Mouse (Mus musculus) mature B cell (primary cell): ENCODE data around the gene Naga.

Experiments
- in situ Hi-C: fragments of 300-500 bp; cut with MboI; formaldehyde crosslinking; loops from 2 replicates; pipeline ENCODE4 v1.14.3; 2019

Gene Naga

DNA sequence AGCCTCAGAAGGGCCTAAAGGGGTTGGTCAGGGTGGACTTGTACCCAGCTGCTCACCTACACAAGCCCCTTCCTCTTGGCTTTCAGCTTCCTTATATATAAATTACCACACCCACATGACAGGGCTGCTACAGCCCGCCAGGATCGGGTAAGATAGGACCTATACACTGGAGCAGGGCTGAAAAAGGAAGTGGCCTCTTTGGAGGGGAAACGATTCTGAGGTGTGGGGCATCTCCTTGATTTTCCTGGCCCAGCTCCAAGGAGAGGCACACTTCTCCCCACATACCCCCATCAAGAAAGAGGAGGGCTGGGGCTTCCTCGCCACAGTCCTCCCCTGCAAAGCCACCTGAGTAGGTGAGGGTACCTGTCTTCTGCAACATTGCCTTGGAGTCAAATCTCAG lies 850 bp downstream of the Naga start:
- in situ Hi-C loops: no loop called here

DNA sequence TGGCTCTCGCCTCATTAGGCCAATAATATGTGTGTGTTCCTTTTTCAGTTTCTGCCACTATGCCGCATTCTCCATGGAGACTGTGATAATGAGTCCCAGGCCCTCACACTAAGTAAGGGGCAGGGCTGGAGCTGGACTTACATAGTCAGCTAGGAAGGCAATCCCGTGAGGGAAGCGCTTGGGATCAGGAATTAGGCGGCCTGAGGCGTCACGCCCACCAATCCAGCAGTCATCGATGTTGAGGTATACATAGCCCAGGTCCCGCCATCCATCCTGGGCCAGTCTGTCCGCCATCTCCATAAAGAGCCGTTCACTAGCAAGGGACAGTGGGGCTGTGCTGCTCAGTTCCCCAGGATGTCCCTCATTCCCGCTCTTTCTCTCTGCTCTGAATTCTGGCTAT lies 2.1 kb downstream of the Naga start:
- in situ Hi-C loops: no loop called here

DNA sequence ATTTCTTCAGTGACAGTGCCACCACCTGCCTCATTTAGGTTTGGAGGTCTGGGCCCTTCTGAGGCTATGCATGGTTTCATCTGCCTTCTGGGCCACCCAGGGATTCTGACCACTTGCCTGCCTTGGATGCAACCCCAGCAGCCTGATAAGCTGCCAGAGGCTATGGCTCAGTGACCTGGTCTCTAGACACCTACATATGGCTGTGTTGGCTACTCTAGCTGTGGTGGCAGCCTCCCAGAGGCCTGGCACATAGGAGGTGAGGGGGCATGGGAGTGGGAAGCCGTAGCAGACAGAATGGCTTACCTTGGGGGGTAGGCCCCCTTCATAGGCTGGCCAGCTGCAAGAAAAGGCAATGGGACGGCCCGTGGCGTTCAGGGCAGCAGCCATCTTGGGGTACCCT lies 3.5 kb downstream of the Naga start:
- in situ Hi-C loops: no loop called here

DNA sequence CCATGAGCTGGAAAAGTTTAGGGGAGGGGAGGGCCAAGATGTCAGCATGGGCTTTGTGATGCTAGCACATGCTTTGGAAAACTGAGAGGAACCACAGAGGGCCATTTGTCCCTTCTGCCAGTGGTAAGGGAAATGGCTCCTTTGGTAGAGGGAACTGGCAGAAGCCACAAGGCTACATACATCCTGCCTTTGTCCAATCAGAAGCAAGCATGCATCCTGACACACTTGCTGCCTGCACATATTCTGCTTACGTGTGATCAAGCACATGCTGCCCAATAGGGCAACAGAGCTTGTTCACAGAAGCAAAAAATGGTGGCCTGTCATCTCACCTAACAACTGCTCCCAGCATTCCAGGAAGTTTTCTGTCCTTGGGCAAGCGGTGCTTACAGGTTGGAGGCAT lies 13.3 kb downstream of the Naga start:
- in situ Hi-C loops: no loop called here

DNA sequence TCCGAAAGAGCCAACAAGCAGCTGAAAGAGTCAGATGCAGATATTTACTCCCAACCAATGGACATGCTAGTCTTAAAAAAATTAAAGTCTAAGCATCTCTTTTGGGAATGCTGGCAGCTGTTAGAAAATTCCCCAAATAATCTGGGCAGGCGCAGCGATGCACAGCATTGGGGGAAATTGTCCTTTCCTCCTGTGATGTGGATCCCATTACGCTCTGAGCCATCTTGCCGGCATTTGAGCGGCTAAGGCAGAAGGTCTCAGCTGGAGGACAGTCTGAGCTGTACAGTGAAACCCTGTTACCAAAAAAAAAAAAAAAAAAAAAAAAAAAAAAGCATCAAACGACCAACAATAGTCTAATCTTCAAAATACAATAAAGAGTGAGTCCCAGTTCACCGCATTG lies 16.5 kb downstream of the Naga start:
- in situ Hi-C loops: no loop called here

DNA sequence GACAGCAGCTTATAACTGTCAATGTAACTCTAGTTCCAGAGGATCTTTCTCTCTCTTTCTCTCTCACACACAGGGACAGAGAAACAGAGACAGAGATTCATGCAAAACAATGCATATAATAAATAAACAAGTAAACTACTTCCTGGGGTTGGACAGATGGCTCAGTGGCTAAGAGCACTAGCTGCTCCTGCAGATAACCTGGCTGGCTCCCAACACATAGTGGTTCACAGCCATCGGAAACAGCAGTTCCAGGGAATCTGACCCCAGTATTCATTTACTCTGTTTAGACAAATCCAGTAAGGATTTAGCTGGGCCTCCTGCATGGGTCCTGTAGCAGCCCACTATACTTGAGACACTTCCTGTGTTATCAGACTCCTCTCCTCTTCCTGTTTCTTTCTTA lies 19.1 kb downstream of the Naga start:
- in situ Hi-C loops: no loop called here

DNA sequence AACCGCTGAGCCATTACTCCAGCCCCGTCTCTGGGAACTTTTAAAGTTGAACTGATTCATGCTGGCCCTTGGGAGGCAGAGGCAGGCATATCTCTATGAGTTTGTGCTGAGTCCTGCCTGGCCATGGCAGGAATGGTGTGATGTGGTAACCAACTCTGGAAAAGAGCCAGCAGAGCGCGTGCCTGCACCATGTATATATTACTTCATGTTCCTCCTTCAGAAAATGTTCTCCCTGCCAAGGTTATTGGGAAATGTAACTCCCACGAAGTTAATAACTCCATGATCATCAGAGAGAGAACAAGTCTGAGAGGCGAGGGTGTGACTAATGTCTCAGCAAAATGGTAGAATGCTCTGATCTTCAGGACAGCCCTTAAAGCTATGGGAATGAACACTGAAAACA lies 20.9 kb downstream of the Naga start:
- in situ Hi-C loops: no loop called here

DNA sequence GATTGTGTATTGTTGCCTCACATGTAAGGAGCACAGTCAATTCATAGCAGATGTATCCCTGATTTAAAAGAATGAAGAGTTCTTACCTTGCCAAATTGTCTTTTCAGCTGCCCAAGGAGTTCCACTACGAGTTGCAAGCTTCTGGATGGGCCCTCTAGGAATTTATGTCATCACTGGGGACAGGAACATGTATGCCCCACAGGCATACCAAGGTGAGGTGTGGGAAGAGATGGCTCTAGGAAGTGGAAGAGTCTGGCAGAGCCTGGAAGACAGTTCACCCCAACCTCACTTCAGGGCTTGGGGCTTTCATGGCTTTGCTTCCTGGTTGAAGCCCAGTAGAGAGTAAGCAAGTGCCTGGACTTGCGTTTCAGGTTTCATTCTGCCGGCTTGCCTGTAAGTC lies 30.3 kb downstream of the Naga start:
- in situ Hi-C loops: no loop called here

DNA sequence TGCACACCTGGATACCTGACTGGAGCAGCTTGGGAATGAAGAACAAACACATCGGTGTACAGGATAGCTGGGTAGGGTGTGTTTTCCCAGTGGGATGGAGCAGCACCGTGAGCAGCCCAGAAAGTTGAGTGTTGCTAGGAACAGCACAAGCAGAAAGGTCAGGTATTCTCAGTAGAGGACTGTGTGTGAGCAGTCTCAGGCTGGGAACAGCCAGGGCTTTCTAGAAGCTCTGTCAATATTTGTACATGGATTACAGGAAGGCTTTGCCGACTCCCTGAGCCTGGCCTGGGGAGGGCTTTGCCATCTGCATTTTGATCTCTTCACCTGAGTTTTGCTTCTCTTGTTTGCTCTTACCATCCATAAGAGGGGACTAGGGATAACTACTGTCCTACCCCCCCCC lies 31.6 kb downstream of the Naga start:
- in situ Hi-C loops: no loop called here

DNA sequence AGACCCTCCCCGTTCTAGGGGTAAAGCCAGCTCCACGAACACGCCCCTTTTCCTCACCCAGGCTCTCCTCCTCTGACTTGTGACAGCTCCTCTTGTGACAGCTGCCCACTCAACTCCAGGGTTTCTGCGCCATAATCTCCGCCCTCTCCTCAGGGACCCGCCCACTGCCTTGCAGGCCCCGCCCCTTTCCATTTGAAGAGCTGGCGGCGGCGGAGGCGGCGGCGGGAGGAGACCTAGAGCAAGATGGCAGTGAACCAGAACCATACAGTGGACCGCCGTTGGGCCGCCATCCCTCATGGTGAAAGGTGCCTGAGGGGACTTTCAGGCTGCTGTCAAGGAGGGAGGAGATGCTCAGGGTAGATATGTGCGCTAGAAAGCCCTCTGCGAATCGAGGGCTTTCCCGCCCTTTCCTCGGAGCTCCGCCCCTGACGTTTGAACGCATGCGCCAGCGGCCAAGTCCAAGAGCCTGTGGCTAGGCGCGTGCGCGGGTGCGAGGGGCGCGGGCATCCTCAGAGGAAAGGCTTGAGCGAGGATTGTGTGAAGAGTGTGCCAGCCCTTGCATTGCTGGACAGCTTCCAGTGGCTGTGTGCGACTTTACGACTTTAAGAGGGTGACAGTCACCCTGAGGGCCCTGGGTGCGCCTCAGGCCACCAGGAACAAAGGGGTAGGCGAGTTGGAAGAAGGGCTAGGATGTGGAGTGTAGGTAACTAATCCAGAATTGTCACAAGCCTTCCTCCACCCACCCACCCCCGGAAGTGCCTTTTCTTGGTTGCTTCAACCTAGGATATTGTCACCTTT lies 39.8 kb downstream of the Naga start, which contains the start of gene Wbp2nl:
Wbp2nl (plus strand) TSS at position 191 of the 798 bp plus-strand sequence.
- in situ Hi-C loops: loop anchor here (25.0 kb wide), 1 partner anchor 488 kb away; the partner anchor contains the start of gene Cyp2d26

DNA sequence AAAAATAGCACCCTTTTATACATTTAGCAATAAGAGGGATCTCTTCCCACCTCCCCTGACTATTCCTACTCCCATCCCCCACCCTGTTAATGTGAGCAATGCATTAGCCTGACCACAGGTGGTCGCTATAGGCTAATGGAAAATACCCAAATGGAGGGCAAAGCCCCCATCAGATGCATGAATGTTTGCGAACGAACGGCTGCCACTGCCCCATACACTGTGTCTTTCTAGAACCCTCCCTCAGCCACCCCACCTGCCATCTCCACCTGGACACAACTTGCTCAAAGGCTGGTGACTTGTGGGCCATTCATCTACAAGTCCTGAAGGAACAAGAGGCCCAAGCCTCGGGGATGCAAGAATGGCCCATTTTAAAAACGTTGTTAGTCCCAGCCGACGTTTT lies 44.7 kb downstream of the Naga start:
- in situ Hi-C loops: loop anchor here (25.0 kb wide), 1 partner anchor 493 kb away; the partner anchor contains the start of gene Cyp2d26

DNA sequence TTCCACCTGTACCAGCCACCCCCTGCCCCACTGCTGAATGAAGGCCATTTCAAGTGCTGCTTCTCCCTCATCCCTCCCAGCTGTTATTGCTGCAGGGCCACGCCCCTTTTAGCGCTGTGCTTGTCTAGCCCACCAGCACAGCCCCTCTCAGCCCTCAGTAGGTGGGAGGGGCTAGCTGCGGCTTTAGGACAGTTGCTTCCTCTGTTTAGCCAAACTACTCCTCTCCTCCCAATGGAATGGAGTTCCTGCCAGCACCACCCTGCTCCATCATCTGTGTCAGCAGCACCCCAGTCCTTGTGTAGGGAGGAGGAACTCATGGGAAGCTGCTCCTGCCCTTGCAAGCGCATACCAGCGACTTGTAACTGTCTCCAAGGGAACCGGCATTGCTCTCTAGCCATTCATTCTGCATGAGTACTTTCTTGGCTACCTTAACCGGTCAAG lies 45.4 kb downstream of the Naga start:
- in situ Hi-C loops: loop anchor here (25.0 kb wide), 1 partner anchor 494 kb away; the partner anchor contains the start of gene Cyp2d26

DNA sequence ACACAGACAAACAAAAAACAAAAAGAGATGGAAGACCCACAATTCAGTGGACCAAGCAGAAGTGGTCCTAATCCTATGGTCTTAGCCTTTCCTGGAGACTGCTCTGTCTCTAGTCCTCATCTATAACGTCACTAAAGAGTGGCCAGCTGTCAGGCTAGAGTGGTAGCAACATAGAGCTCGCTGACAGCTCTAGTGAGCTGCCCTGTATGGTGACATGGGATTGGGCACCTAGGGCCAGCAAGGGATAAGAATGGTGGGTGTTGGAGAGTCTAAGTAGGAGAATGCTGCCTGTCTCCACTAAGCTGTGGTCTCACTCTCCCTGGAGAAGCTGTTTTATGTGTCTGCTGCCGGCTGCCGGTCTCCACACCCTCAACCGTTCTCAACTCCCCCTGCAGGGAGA lies 45.9 kb downstream of the Naga start:
- in situ Hi-C loops: loop anchor here (25.0 kb wide), 1 partner anchor 494 kb away; the partner anchor contains the start of gene Cyp2d26

DNA sequence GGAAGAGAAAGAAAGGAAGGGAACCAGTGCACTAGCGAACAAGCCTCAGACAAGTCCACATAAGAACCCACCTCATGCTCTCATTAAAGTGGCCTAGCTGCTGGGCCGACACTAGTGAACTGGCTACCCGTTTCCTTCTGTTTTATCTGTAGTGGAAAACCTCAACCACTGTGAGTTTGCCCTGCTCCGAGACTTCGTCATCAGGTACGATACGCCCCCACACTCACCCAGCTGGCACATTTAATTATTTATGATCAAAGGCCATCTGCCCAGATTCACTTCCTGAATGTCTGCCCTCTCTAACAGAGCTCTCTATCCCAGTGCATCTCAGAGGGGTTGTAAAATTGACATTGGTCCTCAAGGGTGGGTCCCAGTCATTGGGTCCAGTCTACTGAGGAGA lies 48.5 kb downstream of the Naga start:
- in situ Hi-C loops: loop anchor here (25.0 kb wide), 1 partner anchor 497 kb away; the partner anchor contains the start of gene Cyp2d26

DNA sequence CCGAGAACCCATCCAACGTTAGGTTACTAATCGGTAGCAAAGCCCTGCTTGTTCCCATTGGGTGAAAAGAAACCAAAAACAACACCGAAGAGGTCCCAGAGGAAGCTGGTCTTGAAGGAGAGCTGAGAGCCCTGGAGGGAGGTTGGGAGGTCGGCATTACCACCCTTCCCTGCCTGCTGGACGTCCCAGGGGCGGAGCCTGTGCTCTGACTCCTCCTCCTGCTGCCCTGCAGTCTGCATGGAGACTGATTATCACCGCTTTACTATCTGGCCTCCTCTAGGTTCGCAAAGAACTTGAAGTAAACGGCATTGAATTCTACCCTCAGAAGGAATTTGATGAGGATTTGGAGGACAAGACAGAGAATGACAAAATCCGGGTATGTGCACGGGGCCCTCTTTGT lies 52.6 kb downstream of the Naga start:
- in situ Hi-C loops: loop anchor here (25.0 kb wide), 1 partner anchor 501 kb away; the partner anchor contains the start of gene Cyp2d26

DNA sequence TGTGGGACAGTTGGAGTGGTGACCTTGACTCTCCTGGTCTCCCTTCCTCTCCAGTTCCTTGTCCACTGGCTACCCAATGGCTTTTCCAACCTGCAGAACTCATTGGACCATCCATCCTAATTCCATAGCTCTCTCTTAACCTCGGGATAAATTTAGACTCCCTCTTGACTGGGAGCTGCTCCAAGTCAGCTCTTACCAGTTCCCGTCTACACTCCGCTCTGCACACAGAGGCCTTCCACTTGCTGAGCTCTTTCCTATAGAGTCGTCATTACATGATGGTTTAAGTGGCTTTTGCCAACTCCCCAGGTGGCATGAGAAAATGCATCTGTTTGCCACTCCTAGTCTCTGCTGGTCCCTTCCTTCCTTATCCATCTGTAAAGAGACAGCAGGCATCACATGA lies 58.1 kb downstream of the Naga start:
- in situ Hi-C loops: loop anchor here (25.0 kb wide), 1 partner anchor 507 kb away; the partner anchor contains the start of gene Cyp2d26
